Mouse (Mus musculus) neural tube, postnatal 0 days (tissue): ENCODE data around the gene Nfkbid. TPM values are rescaled to one million over a fixed set of nuclear protein-coding genes. Genes with fewer than 3 reads are reported as not detected.

Experiments used
- polyA plus RNA-seq: library from polyadenylated mRNA; unstranded; fragments of >200 nt; fragmentation: Nextera tagmentation; extraction: Ambion mirVana; gene quantifications from 2 replicates; pipeline ENCODE4 v1.2.1, GENCODE M21; 2015

Gene Nfkbid
- polyA plus RNA-seq = 2.8 and 3.3 TPM in 2 replicates

GRCm38 (mm10) chr7:30421175-30421889 is at the start of gene Nfkbid:
Gene Nfkbid (plus strand): TSS chr7:30421732.

GRCm38 (mm10) chr7:30413596-30413995 is 7.9 kb upstream of the Nfkbid start, which contains the start of gene Tyrobp:
Gene Tyrobp (plus strand): TSS chr7:30413760.

GRCm38 (mm10) chr7:30419561-30420499 is 1.7 kb upstream of the Nfkbid start, which contains the start of gene Hcst:
Gene Hcst (minus strand): TSS chr7:30419854.

GRCm38 (mm10) chr7:30444971-30445751 is 23.6 kb downstream of the Nfkbid start, which contains the start of gene Aplp1:
Gene Aplp1 (minus strand): TSS chr7:30445535.

GRCm38 (mm10) chr7:30457629-30458330 is 36.2 kb downstream of the Nfkbid start, which contains the start of the genes Kirrel2 and Nphs1:
Gene Kirrel2 (minus strand): TSS chr7:30457690.
Gene Nphs1 (plus strand): TSS chr7:30458315.

Other genes starting within 250 kb of the Nfkbid start
- 5.8 and 7.4 TPM in 2 replicates for gene Cox7a1, start 237.6 kb upstream of the Nfkbid start, polyA plus RNA-seq
- 112 and 118 TPM in 2 replicates for gene Capns1, start 222.9 kb upstream of the Nfkbid start, polyA plus RNA-seq
- 188 and 198 TPM in 2 replicates for gene Polr2i, start 189.8 kb upstream of the Nfkbid start, polyA plus RNA-seq
- gene Tbcb, start 189.5 kb upstream of the Nfkbid start, polyA plus RNA-seq = 477 and 510 TPM in 2 replicates
- not detected in 2 replicates for gene Ovol3, start 186.0 kb upstream of the Nfkbid start, polyA plus RNA-seq
- 0.57 and 0.79 TPM in 2 replicates for gene Thap8, start 141.6 kb upstream of the Nfkbid start, polyA plus RNA-seq
- gene Wdr62, start 141.3 kb upstream of the Nfkbid start, polyA plus RNA-seq = 3.5 TPM in 2 replicates
- gene Clip3, start 130.0 kb upstream of the Nfkbid start, polyA plus RNA-seq = 106 and 124 TPM in 2 replicates
- 129 and 146 TPM in 2 replicates for gene Alkbh6, start 113.0 kb upstream of the Nfkbid start, polyA plus RNA-seq
- 12.1 and 14.5 TPM in 2 replicates for gene Syne4, start 106.9 kb upstream of the Nfkbid start, polyA plus RNA-seq
- gene E130208F15Rik, start 100.0 kb upstream of the Nfkbid start, polyA plus RNA-seq = not detected in 2 replicates
- gene Sdhaf1, start 97.8 kb upstream of the Nfkbid start, polyA plus RNA-seq = 20.0 and 20.8 TPM in 2 replicates
- gene Lrfn3, start 59.0 kb upstream of the Nfkbid start, polyA plus RNA-seq = 17.5 and 17.7 TPM in 2 replicates
- 65.9 and 77.3 TPM in 2 replicates for gene Tyrobp, start 8.0 kb upstream of the Nfkbid start, polyA plus RNA-seq
- 0.81 and 1.1 TPM in 2 replicates for gene Hcst, start 1.9 kb upstream of the Nfkbid start, polyA plus RNA-seq
- gene Aplp1, start 23.8 kb downstream of the Nfkbid start, polyA plus RNA-seq = 663 and 695 TPM in 2 replicates
- 0.46 and 0.90 TPM in 2 replicates for gene Kirrel2, start 36.0 kb downstream of the Nfkbid start, polyA plus RNA-seq
- gene Nphs1, start 36.6 kb downstream of the Nfkbid start, polyA plus RNA-seq = 0.06 and 0.13 TPM in 2 replicates
- 0.43 TPM in 1 of 2 replicates, not detected in the other for gene Prodh2, start 71.9 kb downstream of the Nfkbid start, polyA plus RNA-seq
- 45.5 and 62.8 TPM in 2 replicates for gene Arhgap33, start 113.3 kb downstream of the Nfkbid start, polyA plus RNA-seq
- gene Hspb6, start 130.4 kb downstream of the Nfkbid start, polyA plus RNA-seq = 19.0 and 20.8 TPM in 2 replicates
- gene Proser3, start 130.6 kb downstream of the Nfkbid start, polyA plus RNA-seq = 3.0 and 4.7 TPM in 2 replicates
- gene Lin37, start 138.1 kb downstream of the Nfkbid start, polyA plus RNA-seq = 51.7 and 55.9 TPM in 2 replicates
- gene U2af1l4, start 141.6 kb downstream of the Nfkbid start, polyA plus RNA-seq = 102 and 106 TPM in 2 replicates
- 6.7 and 8.0 TPM in 2 replicates for gene Gm49396, start 141.6 kb downstream of the Nfkbid start, polyA plus RNA-seq
- gene Psenen, start 141.9 kb downstream of the Nfkbid start, polyA plus RNA-seq = 161 and 167 TPM in 2 replicates
- gene Igflr1, start 143.7 kb downstream of the Nfkbid start, polyA plus RNA-seq = 1.6 and 4.3 TPM in 2 replicates
- 5.3 and 8.5 TPM in 2 replicates for gene Kmt2b, start 167.0 kb downstream of the Nfkbid start, polyA plus RNA-seq
- gene Zbtb32, start 177.2 kb downstream of the Nfkbid start, polyA plus RNA-seq = 0.20 and 0.44 TPM in 2 replicates
- gene Upk1a, start 191.1 kb downstream of the Nfkbid start, polyA plus RNA-seq = 0.31 and 0.53 TPM in 2 replicates
- gene Cox6b1, start 204.4 kb downstream of the Nfkbid start, polyA plus RNA-seq = 1,537 and 1,621 TPM in 2 replicates
- 0.14 TPM in 1 of 2 replicates, not detected in the other for gene Etv2, start 214.1 kb downstream of the Nfkbid start, polyA plus RNA-seq
- gene Rbm42, start 228.6 kb downstream of the Nfkbid start, polyA plus RNA-seq = 120 and 125 TPM in 2 replicates
- 16.8 and 18.2 TPM in 2 replicates for gene Haus5, start 243.3 kb downstream of the Nfkbid start, polyA plus RNA-seq
- not detected in 2 replicates for gene Pmis2, start 249.9 kb downstream of the Nfkbid start, polyA plus RNA-seq